Mouse (Mus musculus) gastrocnemius, adult 8-10 months (tissue): Measurements from ENCODE around the gene Larp1. TPM values are rescaled to one million over a fixed set of nuclear protein-coding genes. Genes with fewer than 3 reads are reported as not detected.
"Not testable (repeated sequence)": the region's sequence is repeated elsewhere in the genome, so short reads cannot be mapped to it uniquely, and the experiment has no call there.

Source experiments
- DNase-seq, 2 experiments: peaks; one replicate each; pipeline ENCODE4 v3.0.0; 2022; ENCODE audit warnings: low spot score in 2 of 2
- total RNA-seq, 4 experiments: library from RNA; stranded (reverse); gene quantifications; 2 replicates each; pipeline ENCODE4 v1.2.4; 2022

The Larp1 gene
- total RNA-seq, 4 experiments from 2014 or later = 98.4 to 121 (median 107) TPM

GRCm38 (mm10) chr11:58098366-58098720, 89.5 kb downstream of the Larp1 start:
- DNase-seq = not testable (repeated sequence)

- DNase-seq = no peak
Measured at GRCm38 (mm10) chr11:58100006-58100405, 91.1 kb downstream of the Larp1 start.

GRCm38 (mm10) chr11:58101194-58101720, 92.4 kb downstream of the Larp1 start:
- DNase-seq = no peak

GRCm38 (mm10) chr11:58102146-58102545, 93.3 kb downstream of the Larp1 start:
- DNase-seq = no peak

GRCm38 (mm10) chr11:58102581-58103343, 93.9 kb downstream of the Larp1 start:
- no peak for DNase-seq

- no peak for DNase-seq
Measured at GRCm38 (mm10) chr11:58103344-58103653, 94.4 kb downstream of the Larp1 start.

- DNase-seq = peak; percentile 99
Measured at GRCm38 (mm10) chr11:58103697-58104306, 94.9 kb downstream of the Larp1 start, which contains the start of gene Cnot8. TSS of gene Cnot8 (plus strand) at chr11:58104153.

GRCm38 (mm10) chr11:58104351-58104791, 95.5 kb downstream of the Larp1 start:
- no peak for DNase-seq

- no peak for DNase-seq
Measured at GRCm38 (mm10) chr11:58107009-58107408, 98.1 kb downstream of the Larp1 start.

- DNase-seq = no peak
Measured at GRCm38 (mm10) chr11:58107664-58108337, 98.9 kb downstream of the Larp1 start.

Other genes with a start within 250 kb of the Larp1 start
- gene Sap30l, start 207.4 kb upstream of the Larp1 start, total RNA-seq = 10 to 100 TPM; 47.2 to 59.8 (median 55.3) TPM
- gene Hand1, start 176.2 kb upstream of the Larp1 start, total RNA-seq = not detected
- gene Gm12248, start 84.1 kb downstream of the Larp1 start, total RNA-seq = not detected
- 10 to 100 TPM; 30.3 to 36.8 (median 32.5) TPM for gene Cnot8, start 95.1 kb downstream of the Larp1 start, total RNA-seq
- gene Gemin5, start 159.5 kb downstream of the Larp1 start, total RNA-seq = 10 to 100 TPM in 2 of 4 experiments, 1 to 10 TPM in 2; 9.0 to 11.3 (median 10.1) TPM
- gene Mrpl22, start 162.6 kb downstream of the Larp1 start, total RNA-seq = 10 to 100 TPM; 33.9 to 39.7 (median 37.6) TPM
- gene Igtp, start 190.5 kb downstream of the Larp1 start, total RNA-seq = 1 to 10 TPM; 7.9 to 9.9 (median 8.3) TPM
- gene Irgm2, start 190.6 kb downstream of the Larp1 start, total RNA-seq = 10 to 100 TPM in 2 of 4 experiments, 1 to 10 TPM in 2; 8.3 to 11.3 (median 9.9) TPM